Mouse (Mus musculus) 3T3-L1 (cell line): ENCODE data around the gene Olfr1354.
"Not testable (repeated sequence)": the region's sequence is repeated elsewhere in the genome, so short reads cannot be mapped to it uniquely, and the experiment has no call there.

Source experiments
- DNase-seq: peaks from one replicate; pipeline ENCODE4 v3.0.0-alpha.2; 2015; ENCODE audit warnings: low read depth, low spot score

Gene Olfr1354

GRCm38 (mm10) chr10:78912871-78913270 is at the start of gene Olfr1354:
Olfr1354 (plus strand) TSS chr10:78913171.
- DNase-seq: not testable (repeated sequence)

DNA sequence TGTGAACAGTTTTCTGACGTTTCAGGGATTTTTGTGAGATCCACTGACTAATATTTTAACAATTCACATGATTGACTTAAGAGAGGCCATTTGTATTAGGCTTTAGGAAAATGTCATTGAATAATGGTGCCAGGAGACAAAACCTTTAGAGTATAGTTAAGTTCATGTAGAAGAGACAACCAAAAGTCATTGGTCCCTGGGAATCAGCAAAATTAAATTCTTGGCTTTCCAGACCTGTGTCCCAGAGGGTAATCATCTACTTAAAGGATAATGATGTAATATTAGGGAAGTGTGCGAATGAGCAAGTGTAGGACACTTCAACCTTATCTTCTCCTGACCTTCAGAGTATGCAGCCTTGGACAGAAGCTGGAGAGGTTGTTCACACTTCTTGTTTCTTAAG is 37.7 kb upstream of the Olfr1354 start, which contains the start of gene Olfr1355:
Gene Olfr1355 (plus strand): TSS at position 301 of the 400 bp plus-strand sequence.
- no peak for DNase-seq

DNA sequence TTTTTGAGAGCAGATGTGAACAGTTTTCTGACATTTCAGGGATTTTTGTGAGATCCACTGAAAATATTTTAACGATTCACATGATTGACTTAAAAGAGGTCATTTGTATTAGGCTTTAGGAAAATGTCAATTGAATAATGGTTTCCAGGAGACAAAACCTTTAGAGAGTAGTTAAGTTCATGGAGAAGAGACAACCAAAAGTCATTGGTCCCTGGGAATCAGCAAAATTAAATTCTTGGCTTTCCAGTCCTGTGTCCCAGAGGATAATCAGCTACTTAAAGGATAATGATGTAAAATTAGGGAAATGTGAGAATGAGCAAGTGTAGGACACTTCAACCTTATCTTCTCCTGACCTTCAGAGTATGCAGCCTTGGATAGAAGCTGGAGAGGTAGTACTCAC is 37.4 kb downstream of the Olfr1354 start, which contains the start of gene Olfr8:
Gene Olfr8 (plus strand): TSS at position 301 of the 400 bp plus-strand sequence.
- DNase-seq: not testable (repeated sequence)

DNA sequence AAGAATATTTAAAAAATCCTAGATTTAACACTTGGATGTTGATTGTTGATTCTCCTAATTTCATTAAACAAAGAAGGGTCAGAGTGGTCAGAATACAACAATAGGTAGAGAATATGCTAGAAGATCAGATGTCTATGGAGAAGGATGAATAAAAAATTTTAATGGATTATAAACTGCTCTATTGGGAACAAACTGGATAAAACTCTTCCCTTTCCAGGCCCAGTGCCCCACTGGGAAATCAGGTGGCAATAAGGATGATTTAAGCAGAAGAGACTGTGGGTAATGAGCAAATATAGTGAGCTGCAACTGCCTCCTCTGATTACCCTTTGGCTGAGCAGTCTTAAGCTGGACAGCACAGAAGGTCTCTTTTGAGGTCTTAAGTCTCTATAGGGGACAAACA is 50.0 kb downstream of the Olfr1354 start, which contains the start of gene Olfr1353:
Gene Olfr1353 (plus strand): TSS at position 301 of the 400 bp plus-strand sequence.
- DNase-seq: not testable (repeated sequence)
